In the genomic region with DNA sequence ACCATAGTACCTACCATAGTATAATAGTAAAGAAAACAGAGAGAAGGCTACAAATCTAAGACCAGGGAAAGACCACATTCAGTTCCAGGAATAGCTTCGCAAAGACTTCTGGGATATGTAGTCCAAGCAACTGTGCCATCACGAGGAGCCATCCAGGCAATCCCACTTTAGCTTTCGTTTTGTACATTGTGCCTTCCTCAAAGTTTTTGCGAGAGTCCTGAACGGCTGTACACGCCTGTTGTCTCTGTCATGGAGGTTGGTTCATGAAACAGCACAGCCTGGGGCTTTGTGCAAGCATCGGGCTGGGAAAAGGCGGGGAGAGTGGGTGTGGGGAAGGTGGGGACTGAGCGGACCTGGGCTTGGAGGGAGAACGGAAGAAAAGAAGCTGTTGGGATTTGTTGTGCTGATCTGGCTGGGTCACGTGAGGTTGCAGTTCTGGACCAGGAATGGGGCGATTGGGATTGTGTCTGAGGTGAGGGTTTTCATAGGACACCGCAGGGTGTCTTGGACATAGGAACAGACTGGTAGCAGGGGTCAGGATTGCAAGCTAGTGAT, we compare ENCODE assay signal across 8 mouse cellular contexts. TPM values are rescaled to one million over a fixed set of nuclear protein-coding genes. Genes with fewer than 3 reads are reported as not detected.
A peak's percentile ranks its signal among the peaks of the same experiment; 100 is the strongest.
DNase-seq lines count a peak whose midpoint lies in the region; ATAC-seq and TF ChIP-seq lines count a peak whose summit lies in the region.

A gene (plus strand): TSS at position 167 of the 555 bp plus-strand sequence.

- H3K4me2 ChIP-seq in forebrain, embryonic 15.5 days (replicated peaks): peak within 1 kb of the TSS; percentile 59
- peak within 1 kb of the TSS; percentile 74 for H3K4me2 ChIP-seq in liver, postnatal 0 days (ENCODE audit: low read depth, low read length)
- peak within 1 kb of the TSS; percentile 59 for H3K4me2 ChIP-seq in neural tube, embryonic 14.5 days (ENCODE audit: low read depth, low read length)

- WGBS in forebrain, embryonic 15.5 days: 2% methylated on average over 13 of the region's 13 CpGs
- 4% methylated on average over 13 of the region's 13 CpGs for WGBS in liver, postnatal 0 days (ENCODE audit: insufficient replicate concordance)
- 5% methylated on average over 13 of the region's 13 CpGs for WGBS in neural tube, embryonic 14.5 days
- 1% methylated on average over 13 of the region's 13 CpGs for WGBS in thymus, adult 2 months

- TF ChIP-seq EP300 in ES-Bruce4 (IDR thresholded peaks at IDR 0.05; ENCODE audit: insufficient read depth, low read depth, low read length): no peak
- TF ChIP-seq EP300 in liver, postnatal 0 days (IDR thresholded peaks at IDR 0.05; ENCODE audit: low read depth): no peak

- ATAC-seq in forebrain, embryonic 15.5 days (replicated peaks): peak; percentile 95
- ATAC-seq in liver, postnatal 0 days: peak; percentile 92
- peak; percentile 95 for ATAC-seq in neural tube, embryonic 14.5 days (ENCODE audit: low read depth)

- H3K9me3 ChIP-seq in ES-Bruce4 (replicated peaks; ENCODE audit: control insufficient read depth, insufficient read depth, low read length, poor library complexity, severe bottlenecking): no peaks in the 10 kb centered on the region
- H3K9me3 ChIP-seq in forebrain, embryonic 15.5 days: no peaks in the 10 kb centered on the region
- H3K9me3 ChIP-seq in liver, postnatal 0 days (ENCODE audit: low read length): no peaks in the 10 kb centered on the region
- no peaks in the 10 kb centered on the region for H3K9me3 ChIP-seq in neural tube, embryonic 14.5 days (ENCODE audit: control insufficient read depth, low read length)

- TF ChIP-seq POLR2A in ES-Bruce4 (IDR thresholded peaks at IDR 0.05; ENCODE audit: insufficient read depth, low read length): no peak
- no peak for TF ChIP-seq POLR2A in thymus, adult 2 months (IDR thresholded peaks at IDR 0.05; ENCODE audit: control insufficient read depth, extremely low read depth, insufficient read depth, low read length, poor library complexity)

- H3K36me3 ChIP-seq in ES-Bruce4 (ENCODE audit: control insufficient read depth, insufficient read depth, low read length, poor library complexity, severe bottlenecking): no peaks in the 10 kb centered on the region
- H3K36me3 ChIP-seq in forebrain, embryonic 15.5 days: no peaks in the 10 kb centered on the region
- H3K36me3 ChIP-seq in liver, postnatal 0 days (replicated peaks; ENCODE audit: insufficient read depth, low read length): no peaks in the 10 kb centered on the region
- H3K36me3 ChIP-seq in neural tube, embryonic 14.5 days (ENCODE audit: control insufficient read depth, insufficient read depth, low read length): no peaks in the 10 kb centered on the region
- H3K36me3 ChIP-seq in thymus, adult 2 months (ENCODE audit: control insufficient read depth, insufficient read depth, low read length): no peaks in the 10 kb centered on the region

- DNase-seq in c-Kit-positive CD71-positive TER-119-negative erythroid progenitor cells, embryonic 14.5 days (ENCODE audit: low read depth): peak; percentile 60
- peak; percentile 28 for DNase-seq in heart, postnatal 25 days (ENCODE audit: low spot score)
- DNase-seq in layer of hippocampus, adult 11-12 months (ENCODE audit: low spot score): peak; percentile 70
- peak; percentile 51 for DNase-seq in liver, postnatal 0 days
- DNase-seq in thymus, adult 2 months: peak; percentile 47

- H3K27me3 ChIP-seq in ES-Bruce4 (ENCODE audit: control insufficient read depth, insufficient read depth, low read length, poor library complexity, severe bottlenecking): no peaks in the 10 kb centered on the region
- H3K27me3 ChIP-seq in forebrain, embryonic 15.5 days: no peaks in the 10 kb centered on the region
- no peaks in the 10 kb centered on the region for H3K27me3 ChIP-seq in liver, postnatal 0 days (ENCODE audit: insufficient read depth, low read length)
- no peaks in the 10 kb centered on the region for H3K27me3 ChIP-seq in neural tube, embryonic 14.5 days (ENCODE audit: control insufficient read depth, insufficient read depth, low read length)
- H3K27me3 ChIP-seq in thymus, adult 2 months (ENCODE audit: control insufficient read depth, insufficient read depth, low read length): no peaks in the 10 kb centered on the region

- no peaks in the 10 kb centered on the region for H3K4me1 ChIP-seq in ES-Bruce4 (ENCODE audit: control insufficient read depth, insufficient read depth, low read length)
- peaks cover 5% of the 10 kb centered on the region for H3K4me1 ChIP-seq in forebrain, embryonic 15.5 days
- peaks cover 3% of the 10 kb centered on the region for H3K4me1 ChIP-seq in liver, postnatal 0 days (ENCODE audit: insufficient read depth)
- 0 out of 2 replicates have a peak, but pooled peaks cover 4% of the 10 kb centered on the region for H3K4me1 ChIP-seq in neural tube, embryonic 14.5 days (ENCODE audit: control insufficient read depth, insufficient read depth, low read length)
- H3K4me1 ChIP-seq in thymus, adult 2 months (replicated peaks; ENCODE audit: control insufficient read depth, insufficient read depth, low read length): peaks cover 4% of the 10 kb centered on the region; the same call in 1 of the 2 replicates

- H3K4me3 ChIP-seq in ES-Bruce4 (ENCODE audit: low read depth, low read length): peak within 1 kb of the TSS; percentile 90
- H3K4me3 ChIP-seq in forebrain, embryonic 15.5 days: peak within 1 kb of the TSS; percentile 73
- peak within 1 kb of the TSS; percentile 74 for H3K4me3 ChIP-seq in liver, postnatal 0 days (ENCODE audit: low read depth, low read length)
- H3K4me3 ChIP-seq in neural tube, embryonic 14.5 days (ENCODE audit: low read depth, low read length): peak within 1 kb of the TSS; percentile 53
- peak within 1 kb of the TSS; percentile 94 for H3K4me3 ChIP-seq in thymus, adult 2 months (ENCODE audit: control insufficient read depth, insufficient read depth, low read length)

- no peak within 1 kb of the TSS for H3K27ac ChIP-seq in ES-Bruce4 (ENCODE audit: insufficient read depth, low read length)
- peak within 1 kb of the TSS; percentile 59 for H3K27ac ChIP-seq in forebrain, embryonic 15.5 days (replicated peaks)
- peak within 1 kb of the TSS; percentile 76 for H3K27ac ChIP-seq in liver, postnatal 0 days (ENCODE audit: low read depth)
- H3K27ac ChIP-seq in neural tube, embryonic 14.5 days (ENCODE audit: low read depth, low read length): peak within 1 kb of the TSS; percentile 10; the same call in 1 of the 2 replicates
- H3K27ac ChIP-seq in thymus, adult 2 months (ENCODE audit: control insufficient read depth, insufficient read depth, low read length): no peak within 1 kb of the TSS; the same call in 1 of the 2 replicates

- intact Hi-C loops in heart, postnatal 25 days (cut with DNase I): loop anchor here (2.0 to 10.0 kb wide), 2 partner anchors 22 to 360 kb away; a partner anchor contains a TSS

- TF ChIP-seq CTCF in ES-Bruce4 (IDR thresholded peaks at IDR 0.05; ENCODE audit: low read depth, low read length): no peak
- TF ChIP-seq CTCF in liver, postnatal 0 days (IDR thresholded peaks at IDR 0.05; ENCODE audit: low read depth): no peak
- TF ChIP-seq CTCF in thymus, adult 2 months (IDR thresholded peaks at IDR 0.05; ENCODE audit: borderline replicate concordance, control insufficient read depth, extremely low read depth, insufficient read depth, low read length, poor library complexity): no peak

- no peak within 1 kb of the TSS for H3K9ac ChIP-seq in ES-Bruce4 (ENCODE audit: low read depth, poor library complexity, severe bottlenecking)
- peak within 1 kb of the TSS; percentile 76 for H3K9ac ChIP-seq in forebrain, embryonic 15.5 days (replicated peaks)
- peak within 1 kb of the TSS; percentile 72 for H3K9ac ChIP-seq in liver, postnatal 0 days (replicated peaks)
- H3K9ac ChIP-seq in neural tube, embryonic 14.5 days (replicated peaks; ENCODE audit: low read depth, low read length): peak within 1 kb of the TSS; percentile 46

RNA-seq across cellular contexts. Expression of the gene that starts here (rescaled TPM):
- 1.9 and 2.1 TPM in 2 replicates for polyA plus RNA-seq in ES-Bruce4 (2011; ENCODE audit: insufficient read depth, insufficient read length, low read depth, missing spikeins)
- 2.6 and 2.7 TPM in 2 replicates for polyA plus RNA-seq in forebrain, embryonic 15.5 days (2015; fragmentation: Nextera tagmentation; extraction: Ambion mirVana)
- under 1 TPM; 0.84 to 0.96 TPM for total RNA-seq in heart, postnatal 25 days (2021)
- polyA plus RNA-seq in liver, postnatal 0 days (2015; fragmentation: Nextera tagmentation; extraction: Ambion mirVana): 0.43 and 0.53 TPM in 2 replicates
- polyA plus RNA-seq in neural tube, embryonic 14.5 days (2014; fragmentation: Nextera tagmentation; extraction: Ambion mirVana): 2.2 and 2.4 TPM in 2 replicates
- 0.24 and 0.30 TPM in 2 replicates for polyA plus RNA-seq in thymus, adult 2 months (2012; rRNA removed)

Comparison
In these comparisons a context has a peak if more than half of its experiments do, and no peak if none do; other contexts are left out.
1. Peak in DNase-seq in heart, postnatal 25 days; RNA of the gene not detected or under 1 TPM.
2. Peak in DNase-seq, ATAC-seq, H3K4me3 ChIP-seq, H3K27ac ChIP-seq, H3K9ac ChIP-seq and H3K4me2 ChIP-seq in liver, postnatal 0 days; RNA of the gene not detected or under 1 TPM.
3. Peak in DNase-seq and H3K4me3 ChIP-seq in thymus, adult 2 months; RNA of the gene not detected or under 1 TPM.
4. H3K27ac ChIP-seq: peak in forebrain, embryonic 15.5 days (single experiment) and neural tube, embryonic 14.5 days (single experiment); none in ES-Bruce4 (single experiment) and thymus, adult 2 months (single experiment).
5. Peak in every context shown above with its lines, with median percentiles within 50 percentile points of each other: H3K4me3 ChIP-seq, DNase-seq, ATAC-seq and H3K4me2 ChIP-seq.